ENCODE assay signal across 17 mouse cellular contexts in genomic region chr10:39451918-39452624, GRCm38 (mm10).
DNase-seq lines count a peak whose midpoint lies in the region; ATAC-seq and TF ChIP-seq lines count a peak whose summit lies in the region.
"Had no signal": no experiment of that assay in that cellular context is flagged by ENCODE, and none has a peak within 500 bp of the region (broad histone marks: within the 10 kb centered on the region; RNA-seq: fewer than 3 reads in every experiment).

No protein-coding gene starts in this region.

- peaks cover 43% of the 10 kb centered on the region for H3K4me1 ChIP-seq in forebrain, embryonic 10.5 days
- 0 out of 2 replicates have a peak, but pooled peaks cover 3% of the 10 kb centered on the region for H3K4me1 ChIP-seq in forebrain, embryonic 11.5 days (replicated peaks; ENCODE audit: control insufficient read depth, insufficient read depth, low read length)
- peaks cover 11% of the 10 kb centered on the region for H3K4me1 ChIP-seq in kidney, postnatal 0 days (replicated peaks; ENCODE audit: insufficient read depth, low read length)
- H3K4me1 ChIP-seq in brown adipose tissue, adult 24 weeks (ENCODE audit: control insufficient read depth, insufficient read depth, insufficient read length, low read length), result peaks cover 11% of the 10 kb centered on the region; the same call in 1 of the 2 replicates

- no peak overlapping the region for H3K4me2 ChIP-seq in forebrain, embryonic 11.5 days (ENCODE audit: low read depth, low read length, severe bottlenecking)
- H3K4me2 ChIP-seq in kidney, postnatal 0 days (ENCODE audit: low read length), result no peak overlapping the region
- H3K4me2 ChIP-seq: midbrain, embryonic 15.5 days had no signal

- no peak for DNase-seq in forebrain, embryonic 10.5 days (ENCODE audit: extremely low spot score, low spot score)
- no peak for DNase-seq in forebrain, embryonic 11.5 days (ENCODE audit: low spot score)
- peak; percentile 56 for DNase-seq in kidney, postnatal 0 days (ENCODE audit: low spot score)
- no peak for DNase-seq in kidney, adult 18-20 months
- no peak for DNase-seq in natural killer cell, adult 2 months (ENCODE audit: low spot score in 2 of 2)
- no peak for DNase-seq in spleen, postnatal 14 days (ENCODE audit: low spot score in 2 of 2)
- DNase-seq: cerebellum, adult 18-20 months; gastrocnemius, postnatal 25 days; kidney, adult 11 months; lung, postnatal 14 days; right cerebral cortex, postnatal 4 days; thymus, postnatal 14 days had no signal

- 0 out of 2 replicates have a peak, but pooled peaks cover 4% of the 10 kb centered on the region for H3K36me3 ChIP-seq in forebrain, embryonic 10.5 days (replicated peaks)
- H3K36me3 ChIP-seq in forebrain, embryonic 11.5 days (ENCODE audit: control insufficient read depth, insufficient read depth, low read length), result no peaks in the 10 kb centered on the region
- no peaks in the 10 kb centered on the region for H3K36me3 ChIP-seq in kidney, postnatal 0 days (ENCODE audit: insufficient read depth, low read length)
- H3K36me3 ChIP-seq in macrophage (ENCODE audit: inconsistent target), result no peaks in the 10 kb centered on the region
- H3K36me3 ChIP-seq: midbrain, embryonic 15.5 days had no signal

- H3K79me2 ChIP-seq in macrophage (ENCODE audit: inconsistent target), result peaks cover 10% of the 10 kb centered on the region; the same call in 1 of the 2 replicates

- no peaks in the 10 kb centered on the region for H3K9me3 ChIP-seq in forebrain, embryonic 10.5 days
- no peaks in the 10 kb centered on the region for H3K9me3 ChIP-seq in forebrain, embryonic 11.5 days (ENCODE audit: control insufficient read depth, low read length)
- no peaks in the 10 kb centered on the region for H3K9me3 ChIP-seq in kidney, postnatal 0 days (replicated peaks; ENCODE audit: low read length)
- H3K9me3 ChIP-seq: midbrain, embryonic 15.5 days had no signal

- no peak overlapping the region for H3K4me3 ChIP-seq in forebrain, embryonic 10.5 days
- no peak overlapping the region for H3K4me3 ChIP-seq in forebrain, embryonic 11.5 days (ENCODE audit: low read depth, low read length)
- H3K4me3 ChIP-seq in kidney, postnatal 0 days (replicated peaks; ENCODE audit: low read depth, low read length), result no peak overlapping the region
- no peak overlapping the region for H3K4me3 ChIP-seq in brown adipose tissue, adult 24 weeks (ENCODE audit: insufficient read depth, low read depth, low read length)
- H3K4me3 ChIP-seq in macrophage (ENCODE audit: inconsistent target), result no peak overlapping the region
- H3K4me3 ChIP-seq: left cerebral cortex, adult 2 months; midbrain, embryonic 15.5 days had no signal

- no peaks in the 10 kb centered on the region for H3K27me3 ChIP-seq in forebrain, embryonic 10.5 days (ENCODE audit: poor library complexity, severe bottlenecking)
- H3K27me3 ChIP-seq in forebrain, embryonic 11.5 days (ENCODE audit: control insufficient read depth, insufficient read depth, low read length), result no peaks in the 10 kb centered on the region
- H3K27me3 ChIP-seq in kidney, postnatal 0 days (ENCODE audit: insufficient read depth, low read length), result no peaks in the 10 kb centered on the region
- H3K27me3 ChIP-seq: CH12.LX; midbrain, embryonic 15.5 days had no signal

- ATAC-seq in forebrain, embryonic 11.5 days (replicated peaks; ENCODE audit: low FRiP score), result no peak
- no peak for ATAC-seq in kidney, postnatal 0 days (replicated peaks; ENCODE audit: low FRiP score, low read depth)
- ATAC-seq: midbrain, embryonic 15.5 days had no signal

- no peak overlapping the region for H3K9ac ChIP-seq in forebrain, embryonic 11.5 days (ENCODE audit: low read length)
- no peak overlapping the region for H3K9ac ChIP-seq in kidney, postnatal 0 days (ENCODE audit: low read depth, low read length)
- H3K9ac ChIP-seq: midbrain, embryonic 15.5 days had no signal

- WGBS in forebrain, embryonic 10.5 days, result 90% methylated on average over 8 of the region's 8 CpGs
- WGBS in forebrain, embryonic 11.5 days, result 83% methylated on average over 8 of the region's 8 CpGs
- WGBS in kidney, postnatal 0 days, result 55% methylated on average over 8 of the region's 8 CpGs
- WGBS in macrophage (ENCODE audit: missing documents), result 96% methylated on average over 8 of the region's 8 CpGs

- H3K27ac ChIP-seq in forebrain, embryonic 10.5 days, result peak overlapping the region; percentile 44; the same call in 1 of the 2 replicates
- H3K27ac ChIP-seq in forebrain, embryonic 11.5 days (ENCODE audit: low read depth, low read length), result no peak overlapping the region
- no peak overlapping the region for H3K27ac ChIP-seq in kidney, postnatal 0 days
- H3K27ac ChIP-seq in brown adipose tissue, adult 24 weeks (replicated peaks; ENCODE audit: low read depth, low read length), result peak overlapping the region; percentile 95
- H3K27ac ChIP-seq in macrophage, result peak overlapping the region; percentile 85
- H3K27ac ChIP-seq: left cerebral cortex, adult 2 months; midbrain, embryonic 15.5 days had no signal

- TF ChIP-seq CTCF in kidney, postnatal 0 days (IDR thresholded peaks at IDR 0.05; ENCODE audit: low read depth), result no peak

Comparison
In these comparisons a context has a peak if more than half of its experiments do, and no peak if none do; other contexts are left out.
1. H3K27ac ChIP-seq: peak in forebrain, embryonic 10.5 days (single experiment), brown adipose tissue, adult 24 weeks (single experiment) and macrophage (single experiment); none in forebrain, embryonic 11.5 days (single experiment) and kidney, postnatal 0 days (single experiment).